Comparison of ENCODE assay signal across 9 mouse cellular contexts in the genomic region with DNA sequence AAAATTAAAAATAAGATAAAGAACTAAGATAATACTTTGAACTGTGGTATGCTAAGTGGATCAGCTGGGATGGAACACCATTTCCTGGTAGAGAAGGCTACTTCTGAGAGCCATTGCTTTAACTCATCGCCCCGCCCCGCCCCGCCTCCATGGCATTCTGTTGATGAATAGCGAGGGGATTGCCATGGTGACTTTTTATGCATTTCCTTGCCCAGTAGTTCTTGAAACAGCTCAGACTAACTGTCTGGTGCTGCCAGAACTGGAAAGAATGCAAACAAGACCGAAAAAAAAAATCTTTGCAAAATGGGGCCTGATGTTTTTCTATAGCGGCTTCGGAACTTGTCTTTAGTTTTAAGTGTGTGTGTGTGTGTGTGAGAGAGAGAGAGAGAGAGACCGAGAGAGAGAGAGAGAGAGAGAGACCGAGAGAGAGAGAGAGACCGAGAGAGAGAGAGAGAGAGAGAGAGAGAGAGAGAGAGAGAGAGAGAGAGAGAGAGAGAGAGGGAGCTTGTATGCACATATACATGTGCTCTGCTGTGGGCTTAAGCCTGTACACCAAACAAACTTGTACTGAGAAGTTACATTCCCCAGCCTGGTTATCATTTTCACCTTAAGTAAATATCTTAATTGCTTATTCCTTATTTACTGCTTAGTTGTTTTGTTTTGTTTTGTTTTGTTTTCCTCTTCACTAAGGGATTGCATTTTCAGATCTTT. TPM values are rescaled to one million over a fixed set of nuclear protein-coding genes. Genes with fewer than 3 reads are reported as not detected.
DNase-seq lines count a peak whose midpoint lies in the region; ATAC-seq lines count a peak whose summit lies in the region.
"Had no signal": no experiment of that assay in that cellular context is flagged by ENCODE, and none has a peak within 500 bp of the region (broad histone marks: within the 10 kb centered on the region; RNA-seq: fewer than 3 reads in every experiment).

No protein-coding gene starts in this region.

- no peak overlapping the region for H3K9ac ChIP-seq in neural tube, embryonic 11.5 days (ENCODE audit: low read length)
- H3K9ac ChIP-seq in embryonic facial prominence, embryonic 14.5 days (ENCODE audit: low read depth, low read length), result no peak overlapping the region
- no peak overlapping the region for H3K9ac ChIP-seq in midbrain, embryonic 15.5 days

- no peak overlapping the region for H3K4me3 ChIP-seq in neural tube, embryonic 11.5 days (ENCODE audit: low read depth, low read length)
- no peak overlapping the region for H3K4me3 ChIP-seq in embryonic facial prominence, embryonic 14.5 days (ENCODE audit: low read depth, low read length)
- no peak overlapping the region for H3K4me3 ChIP-seq in midbrain, embryonic 15.5 days

- H3K9me3 ChIP-seq in neural tube, embryonic 11.5 days (ENCODE audit: control insufficient read depth, low read length), result no peaks in the 10 kb centered on the region
- 0 out of 2 replicates have a peak, but pooled peaks cover 15% of the 10 kb centered on the region for H3K9me3 ChIP-seq in embryonic facial prominence, embryonic 14.5 days (ENCODE audit: control insufficient read depth, low read length)
- no peaks in the 10 kb centered on the region for H3K9me3 ChIP-seq in midbrain, embryonic 15.5 days

- peak overlapping the region; percentile 12; the same call in 1 of the 2 replicates for H3K4me2 ChIP-seq in neural tube, embryonic 11.5 days (ENCODE audit: low read depth)
- H3K4me2 ChIP-seq in embryonic facial prominence, embryonic 14.5 days (ENCODE audit: low read depth, low read length), result no peak overlapping the region
- H3K4me2 ChIP-seq in midbrain, embryonic 15.5 days, result no peak overlapping the region

- no peak for ATAC-seq in neural tube, embryonic 11.5 days (ENCODE audit: insufficient read depth, low FRiP score, low TSS enrichment)
- ATAC-seq in embryonic facial prominence, embryonic 14.5 days (ENCODE audit: low read depth), result no peak
- 0 out of 2 replicates have a peak, but pooled peaks have one; percentile 33 for ATAC-seq in midbrain, embryonic 15.5 days (replicated peaks)

- H3K36me3 ChIP-seq in neural tube, embryonic 11.5 days (ENCODE audit: control insufficient read depth, insufficient read depth, low read length), result no peaks in the 10 kb centered on the region
- peaks cover 14% of the 10 kb centered on the region; the same call in 1 of the 2 replicates for H3K36me3 ChIP-seq in embryonic facial prominence, embryonic 14.5 days (ENCODE audit: control insufficient read depth, insufficient read depth, low read length)
- H3K36me3 ChIP-seq in midbrain, embryonic 15.5 days (replicated peaks), result no peaks in the 10 kb centered on the region

- peak; percentile 52 for DNase-seq in neural tube, embryonic 11.5 days (ENCODE audit: low spot score)
- no peak for DNase-seq in neural tube, embryonic 10.5 days (ENCODE audit: extremely low spot score, low spot score)
- DNase-seq in embryonic facial prominence, embryonic 14.5 days (ENCODE audit: low spot score), result peak; percentile 36
- peak; percentile 19 for DNase-seq in kidney, adult 9 months
- DNase-seq in gastrocnemius, postnatal 10 days, result no peak
- DNase-seq in cerebellum, postnatal 36 days, result no peak
- DNase-seq in spleen, postnatal 10 days (ENCODE audit: low spot score in 2 of 2), result no peak

- WGBS in neural tube, embryonic 11.5 days, result 57% methylated on average over 8 of the region's 11 CpGs
- WGBS in embryonic facial prominence, embryonic 14.5 days, result 65% methylated on average over 9 of the region's 11 CpGs
- 35% methylated on average over 8 of the region's 11 CpGs for WGBS in midbrain, embryonic 15.5 days

- no peaks in the 10 kb centered on the region for H3K4me1 ChIP-seq in neural tube, embryonic 11.5 days (ENCODE audit: control insufficient read depth, insufficient read depth, low read length)
- H3K4me1 ChIP-seq in embryonic facial prominence, embryonic 14.5 days (ENCODE audit: control insufficient read depth, insufficient read depth, low read length), result 0 out of 2 replicates have a peak, but pooled peaks cover 3% of the 10 kb centered on the region
- no peaks in the 10 kb centered on the region for H3K4me1 ChIP-seq in midbrain, embryonic 15.5 days

- H3K27me3 ChIP-seq in neural tube, embryonic 11.5 days (ENCODE audit: control insufficient read depth, insufficient read depth, low read length), result no peaks in the 10 kb centered on the region
- no peaks in the 10 kb centered on the region for H3K27me3 ChIP-seq in embryonic facial prominence, embryonic 14.5 days (replicated peaks; ENCODE audit: control insufficient read depth, insufficient read depth, low read length)
- no peaks in the 10 kb centered on the region for H3K27me3 ChIP-seq in midbrain, embryonic 15.5 days (replicated peaks)

- no peak overlapping the region for H3K27ac ChIP-seq in neural tube, embryonic 11.5 days (ENCODE audit: low read depth, low read length)
- no peak overlapping the region for H3K27ac ChIP-seq in embryonic facial prominence, embryonic 14.5 days (replicated peaks; ENCODE audit: low read depth, low read length)
- no peak overlapping the region for H3K27ac ChIP-seq in midbrain, embryonic 15.5 days
- H3K27ac ChIP-seq: macrophage had no signal

RNA-seq across cellular contexts. Expression of a gene that starts 51.7 kb away (rescaled TPM):
- polyA plus RNA-seq in neural tube, embryonic 11.5 days (2014; fragmentation: Nextera tagmentation; extraction: Ambion mirVana), result 5.3 and 6.4 TPM in 2 replicates
- polyA plus RNA-seq in embryonic facial prominence, embryonic 14.5 days (2014; fragmentation: Nextera tagmentation; extraction: Ambion mirVana), result 2.8 and 3.1 TPM in 2 replicates
- polyA plus RNA-seq in midbrain, embryonic 15.5 days (2015; fragmentation: Nextera tagmentation; extraction: Ambion mirVana), result 2.3 and 2.5 TPM in 2 replicates
- 1 to 10 TPM; 2.0 to 3.2 TPM for total RNA-seq in gastrocnemius, postnatal 10 days (2021)

RNA-seq across cellular contexts. Expression of a gene that starts 51.9 kb away (rescaled TPM):
- 43.4 and 46.5 TPM in 2 replicates for polyA plus RNA-seq in neural tube, embryonic 11.5 days (2014; fragmentation: Nextera tagmentation; extraction: Ambion mirVana)
- 29.0 and 32.5 TPM in 2 replicates for polyA plus RNA-seq in embryonic facial prominence, embryonic 14.5 days (2014; fragmentation: Nextera tagmentation; extraction: Ambion mirVana)
- polyA plus RNA-seq in midbrain, embryonic 15.5 days (2015; fragmentation: Nextera tagmentation; extraction: Ambion mirVana), result 59.0 and 62.5 TPM in 2 replicates
- 10 to 100 TPM; 24.1 to 28.7 TPM for total RNA-seq in gastrocnemius, postnatal 10 days (2021)

Comparison
In these comparisons a context has a peak if more than half of its experiments do, and no peak if none do; other contexts are left out.
1. DNase-seq: peak in neural tube, embryonic 11.5 days (single experiment), embryonic facial prominence, embryonic 14.5 days (single experiment) and kidney, adult 9 months (single experiment); none in neural tube, embryonic 10.5 days (single experiment), gastrocnemius, postnatal 10 days (single experiment), cerebellum, postnatal 36 days (0 of 2) and spleen, postnatal 10 days (0 of 2).